Mouse (Mus musculus) megakaryocyte, embryonic 14.5 days (primary cell): ENCODE data around the gene Babam2.

ENCODE experiments used
- FLI1 ChIP-seq: IDR thresholded peaks from 2 replicates; pipeline ENCODE4 v1.6.1; 2012; ENCODE audit warnings: low read length, inconsistent platforms, mixed read lengths
- GATA1 ChIP-seq: IDR thresholded peaks from 3 replicates; pipeline ENCODE4 v1.6.1; 2012; ENCODE audit warnings: mixed read lengths, low read length, inconsistent platforms, borderline replicate concordance

DNA sequence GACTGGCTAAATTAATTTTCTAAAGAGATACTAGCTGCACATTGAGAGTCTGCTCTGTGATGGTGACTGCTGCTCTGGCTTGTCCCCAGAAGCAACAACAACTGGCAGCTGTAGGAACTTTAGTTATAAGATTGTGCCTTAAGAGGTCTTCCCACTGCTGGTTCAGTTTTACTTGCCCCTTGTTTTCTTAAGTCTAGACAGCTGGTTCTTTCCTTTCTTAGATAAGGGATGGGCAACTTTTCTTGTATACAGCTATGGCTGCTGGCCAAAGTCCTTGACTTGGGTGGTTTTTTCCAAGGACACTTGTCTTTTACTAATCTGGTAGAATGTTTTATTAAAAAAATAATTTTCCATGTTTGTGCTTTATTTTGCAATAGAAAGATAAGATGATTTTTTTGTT is 151.5 kb downstream of the Babam2 start:
- TF ChIP-seq FLI1 (no peak), GATA1 (no peak)
